Mouse (Mus musculus) thymus, postnatal 14 days (tissue): ENCODE measurements around the gene Pisd.
"Not testable (repeated sequence)": the region's sequence is repeated elsewhere in the genome, so short reads cannot be mapped to it uniquely, and the experiment has no call there.

Experiments used
- DNase-seq: peaks from one replicate; pipeline ENCODE4 v3.0.0; 2021

Pisd gene

DNA sequence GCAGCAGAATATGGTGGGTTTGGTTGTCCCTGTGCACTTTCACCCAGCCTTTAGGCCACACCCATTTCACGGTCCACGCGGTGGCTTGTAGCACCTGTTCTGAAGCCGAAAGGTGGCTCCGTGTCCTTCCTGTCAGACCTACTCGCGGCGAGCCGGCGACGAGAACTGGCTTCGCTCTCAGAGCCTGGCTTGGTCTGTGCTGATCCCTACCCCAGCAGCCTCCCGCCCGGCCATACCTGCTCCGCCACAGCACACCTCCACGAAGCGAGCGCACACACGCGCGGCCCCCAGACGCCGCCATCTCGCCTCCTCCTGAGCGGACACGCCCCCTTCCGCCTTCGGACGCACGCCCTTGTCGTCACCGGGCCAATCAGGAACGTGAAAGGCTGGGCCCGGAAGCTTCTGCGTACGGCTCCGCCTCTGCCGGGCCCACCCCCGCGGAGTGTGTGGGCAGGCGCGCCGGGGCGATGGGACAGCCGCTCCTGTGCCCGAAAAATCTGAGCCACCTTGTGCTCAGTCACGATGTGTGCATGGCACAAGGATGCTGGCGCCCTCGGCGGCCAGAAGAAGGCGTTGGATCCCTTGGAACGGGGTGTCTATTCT is at the start of gene Pisd:
Pisd (minus strand) TSS at position 334 of the 603 bp plus-strand sequence.
- peak; percentile 96 for DNase-seq

GRCm38 (mm10) chr5:32834497-32834896 is 49.1 kb upstream of the Pisd start:
- DNase-seq, result no peak

GRCm38 (mm10) chr5:32830054-32830453 is 44.6 kb upstream of the Pisd start:
- DNase-seq, result no peak

DNA sequence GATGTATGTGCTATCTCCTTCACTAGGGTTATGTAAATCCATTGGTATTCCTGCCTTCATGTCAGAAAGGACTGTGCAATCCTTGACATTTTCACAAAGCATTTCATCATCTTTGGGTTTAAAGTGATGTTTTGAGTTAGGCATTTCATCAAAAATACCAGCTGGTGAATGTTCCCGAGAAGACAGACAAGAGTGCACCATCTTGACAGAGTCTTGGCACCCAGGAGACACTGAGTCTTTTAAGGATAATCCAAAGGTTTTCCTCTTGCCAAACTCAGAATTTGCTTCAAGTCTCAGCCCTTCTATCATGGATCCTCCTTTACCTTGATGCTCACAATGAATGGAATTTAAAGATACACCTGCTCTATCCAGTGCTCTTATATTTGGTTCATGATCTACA is 43.3 kb upstream of the Pisd start:
- not testable (repeated sequence) for DNase-seq

DNA sequence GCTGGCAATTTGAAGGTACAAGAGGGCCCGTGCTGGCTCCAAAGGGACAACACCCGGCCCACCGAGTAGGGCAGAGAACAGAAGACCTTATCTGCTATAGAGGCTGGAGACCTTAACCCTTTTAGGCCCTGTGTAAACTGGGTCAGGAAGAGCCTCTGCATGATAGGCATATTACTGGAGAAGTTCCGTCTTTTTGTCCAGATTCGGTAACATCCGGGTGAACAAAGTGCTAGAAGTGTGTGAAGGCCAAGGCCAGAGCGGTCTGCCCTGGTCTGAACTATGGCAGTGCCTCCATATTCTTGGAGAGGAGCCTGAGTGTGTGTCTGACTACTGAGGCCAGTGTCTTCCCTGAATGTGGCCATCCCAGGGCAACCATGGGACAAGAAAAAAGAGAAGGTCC is 41.6 kb upstream of the Pisd start, which contains the start of gene Gm20671:
Gm20671 (minus strand) TSS at position 101 of the 400 bp plus-strand sequence.
- DNase-seq, result no peak

DNA sequence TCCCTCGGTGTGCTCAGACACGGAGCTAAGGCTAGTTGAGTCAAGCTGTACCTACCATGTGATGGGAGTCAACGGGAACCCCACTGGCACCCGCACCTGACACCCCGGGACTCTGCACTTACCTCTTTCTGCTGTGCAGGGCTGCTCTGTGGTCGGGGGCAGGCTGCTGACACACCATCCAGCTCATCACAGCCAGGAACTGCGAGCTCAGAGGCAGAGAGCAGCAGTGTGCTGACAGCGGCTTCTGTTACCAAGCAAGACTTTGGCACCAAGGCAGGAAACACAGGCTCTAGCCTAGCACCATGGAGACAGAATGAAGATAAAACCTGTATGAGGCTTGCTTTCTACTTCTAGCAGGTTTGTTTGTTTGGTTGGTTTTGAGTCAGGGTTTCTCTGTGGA is 35.0 kb upstream of the Pisd start:
- DNase-seq, result no peak

DNA sequence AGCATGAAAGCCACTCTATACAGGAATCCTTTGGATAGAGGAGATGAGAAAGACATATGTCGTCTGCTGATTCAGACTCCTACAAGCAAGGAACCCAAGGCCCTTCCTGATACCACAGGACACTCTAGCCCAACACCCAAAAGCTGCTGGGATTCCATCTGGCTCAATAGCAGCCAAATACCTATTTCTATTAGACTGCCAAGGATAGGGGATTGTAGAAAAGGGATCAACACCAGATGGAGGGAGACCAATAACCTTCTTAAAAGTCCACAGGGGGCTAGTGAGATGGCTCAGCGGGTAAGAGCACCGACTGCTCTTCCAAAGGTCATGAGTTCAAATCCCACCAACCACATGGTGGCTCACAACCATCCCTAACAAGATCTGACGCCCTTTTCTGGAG is 29.9 kb upstream of the Pisd start:
- no peak for DNase-seq

GRCm38 (mm10) chr5:32786454-32786853 is 1.0 kb upstream of the Pisd start:
- DNase-seq, result not testable (repeated sequence)

GRCm38 (mm10) chr5:32784726-32785125 is 720 bp downstream of the Pisd start:
- DNase-seq, result no peak

- DNase-seq, result no peak
These were observed 3.9 kb downstream of the Pisd start for GRCm38 (mm10) chr5:32781596-32781995.

DNA sequence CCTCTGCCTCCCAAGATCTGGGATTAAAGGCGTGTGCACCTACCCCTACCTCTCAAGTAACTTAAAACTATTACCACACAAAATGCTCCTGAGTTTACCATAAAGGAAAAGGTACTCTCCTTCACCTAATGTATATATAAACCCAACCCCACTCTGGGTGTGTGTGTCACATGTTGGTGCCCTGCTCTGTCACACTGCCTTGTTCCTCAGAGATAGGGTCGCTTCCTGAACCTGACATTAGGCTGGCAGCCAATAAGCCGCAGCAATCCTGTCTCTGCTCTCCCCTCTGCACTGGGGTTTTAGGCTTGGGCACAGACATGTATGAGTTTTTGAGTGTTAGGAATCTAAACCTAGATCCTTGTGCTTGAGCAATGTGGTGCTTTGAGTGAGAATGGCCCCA is 7.3 kb downstream of the Pisd start:
- DNase-seq, result no peak

GRCm38 (mm10) chr5:32772361-32772760 is 13.1 kb downstream of the Pisd start:
- no peak for DNase-seq

DNA sequence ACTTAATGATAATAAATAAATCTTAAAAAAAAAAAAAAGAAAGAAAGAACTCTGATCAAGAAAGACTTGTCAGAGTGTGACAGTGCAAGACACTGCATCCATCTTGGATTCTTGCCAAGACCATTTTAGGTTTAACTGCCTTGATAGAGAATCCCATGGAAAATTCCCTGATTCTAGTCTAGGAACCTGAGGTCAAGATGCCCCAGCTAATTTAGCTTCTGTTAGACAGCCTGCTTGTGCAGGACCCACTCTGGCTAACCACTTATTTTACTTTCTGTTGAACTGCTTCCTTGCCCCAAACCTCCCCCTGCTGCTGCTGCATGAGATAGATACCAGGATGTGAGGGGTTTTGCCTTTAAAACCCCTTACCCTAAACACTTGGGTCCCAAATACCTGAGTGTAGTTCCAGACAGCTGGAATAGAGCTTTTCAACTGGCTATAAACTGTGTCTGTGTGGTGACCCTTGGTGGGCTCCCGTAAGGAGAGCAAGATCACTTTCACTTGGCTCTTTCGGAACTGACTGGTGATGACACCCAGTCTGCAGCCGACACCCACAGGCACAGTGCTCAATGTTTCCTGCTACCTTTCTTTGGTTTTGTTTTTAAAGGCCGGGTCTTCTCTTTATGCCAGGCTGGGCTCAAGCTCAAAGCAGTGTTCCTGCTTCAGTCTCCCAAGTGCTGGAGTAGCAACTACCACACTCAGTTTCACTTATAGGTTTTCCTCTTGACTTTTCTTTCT is 17.6 kb downstream of the Pisd start:
- no peak for DNase-seq

DNA sequence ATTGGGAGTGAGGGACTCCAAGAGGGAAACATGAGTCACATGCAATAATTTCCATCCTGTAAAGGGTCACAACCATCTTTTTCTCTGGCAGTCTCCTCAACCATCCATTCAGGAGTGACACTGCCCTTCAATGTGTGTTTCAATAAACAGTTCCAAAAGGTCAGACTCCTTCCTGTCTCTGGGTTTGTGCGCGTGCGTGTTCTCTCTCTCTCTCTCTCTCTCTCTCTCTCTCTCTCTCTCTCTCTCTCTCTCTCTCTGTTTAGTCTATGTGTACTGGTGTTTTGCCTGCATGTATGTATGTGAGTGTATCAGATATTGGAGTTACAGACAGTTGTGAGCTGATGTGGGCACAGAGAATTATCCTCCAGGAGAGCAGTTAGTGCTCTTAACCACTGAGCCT is 18.4 kb downstream of the Pisd start:
- DNase-seq, result no peak

DNA sequence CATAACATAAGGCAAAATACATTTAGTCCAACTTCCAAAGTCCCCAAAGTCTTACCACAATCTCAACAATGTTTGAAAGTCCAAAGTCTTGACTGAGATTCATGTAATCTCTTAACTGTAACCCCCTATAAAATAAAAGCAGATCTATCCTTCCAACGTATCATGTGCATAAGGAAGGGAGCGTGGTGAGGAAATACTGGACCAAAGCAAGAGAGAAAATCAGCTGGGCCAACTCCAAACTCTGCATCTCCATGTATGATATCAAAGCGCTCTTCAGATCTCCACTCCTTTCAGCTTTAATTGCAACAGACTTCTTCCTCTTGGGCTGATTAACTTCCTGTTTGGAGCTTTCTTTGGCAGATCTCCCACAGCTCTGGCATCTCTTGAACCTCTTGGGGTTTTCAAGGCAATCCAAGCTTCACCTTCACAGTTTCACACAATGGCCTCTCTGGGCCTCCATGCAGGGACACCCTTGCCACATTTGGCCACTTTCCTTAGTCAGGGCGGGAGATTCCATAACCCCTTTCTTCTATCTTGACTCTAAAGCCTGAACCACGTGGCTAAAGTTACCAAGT is 23.8 kb downstream of the Pisd start:
- DNase-seq, result no peak

DNA sequence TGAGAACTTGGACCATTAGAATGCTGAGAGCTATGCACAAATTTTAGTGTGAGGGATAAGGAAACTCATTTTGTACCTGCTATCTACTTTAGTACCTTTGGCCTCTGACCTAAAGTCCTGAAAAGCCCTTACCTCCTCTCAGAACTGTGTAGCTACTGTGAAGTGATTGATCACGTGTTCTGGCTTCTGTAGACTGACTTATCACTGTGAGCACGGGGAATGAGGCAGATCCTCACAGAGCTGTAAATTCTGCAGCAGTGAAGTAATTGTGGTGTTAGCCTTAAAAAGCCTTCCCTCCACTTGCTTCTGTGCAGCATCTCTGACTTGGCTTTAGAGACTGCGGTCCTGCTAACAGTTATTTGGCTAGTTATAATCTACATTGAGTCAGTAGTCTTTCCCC is 24.7 kb downstream of the Pisd start:
- DNase-seq, result no peak

DNA sequence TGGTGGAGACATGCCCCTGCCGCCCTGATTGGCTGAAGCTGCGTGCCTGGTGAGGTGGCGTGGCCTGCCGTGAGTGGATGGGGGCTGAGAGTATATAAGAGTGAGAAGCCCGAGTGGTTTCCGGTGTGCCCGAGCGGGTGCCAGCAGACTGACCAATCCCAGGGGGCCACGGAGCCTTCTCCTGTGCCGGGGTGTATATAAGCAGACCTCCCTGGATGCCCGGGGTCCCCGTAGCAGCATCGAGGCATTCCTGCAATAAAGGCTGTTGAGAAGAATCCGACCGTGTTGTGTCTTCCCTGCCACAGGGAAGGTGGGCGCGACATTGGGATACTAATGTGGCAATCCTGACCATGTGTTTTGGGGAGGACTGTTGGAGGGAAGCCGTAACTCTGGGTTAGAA is 25.1 kb downstream of the Pisd start:
- DNase-seq, result not testable (repeated sequence)

DNA sequence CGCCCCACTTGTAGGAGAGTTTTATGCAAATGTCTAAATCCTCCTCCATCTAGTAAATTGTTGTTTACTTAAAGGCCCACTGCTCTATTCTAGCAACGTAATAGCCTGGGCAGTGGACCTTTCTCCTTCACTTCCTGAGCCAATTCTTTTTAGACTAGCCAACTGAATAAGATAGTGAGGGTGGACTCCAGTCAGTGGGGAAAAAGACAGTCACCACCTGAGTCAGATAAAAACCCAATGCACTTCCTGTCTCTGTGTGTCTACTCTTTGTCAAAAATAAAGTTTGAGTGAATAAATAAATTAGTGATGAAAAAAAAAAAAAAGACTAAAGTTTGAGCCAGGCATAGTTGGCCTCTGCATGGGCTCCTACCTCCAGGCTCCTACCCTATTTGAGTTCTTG is 25.8 kb downstream of the Pisd start:
- no peak for DNase-seq

- no peak for DNase-seq
These were observed 29.3 kb downstream of the Pisd start for GRCm38 (mm10) chr5:32756141-32756540.

- peak; percentile 28 for DNase-seq
These were observed 33.7 kb downstream of the Pisd start for GRCm38 (mm10) chr5:32751736-32752135.

DNA sequence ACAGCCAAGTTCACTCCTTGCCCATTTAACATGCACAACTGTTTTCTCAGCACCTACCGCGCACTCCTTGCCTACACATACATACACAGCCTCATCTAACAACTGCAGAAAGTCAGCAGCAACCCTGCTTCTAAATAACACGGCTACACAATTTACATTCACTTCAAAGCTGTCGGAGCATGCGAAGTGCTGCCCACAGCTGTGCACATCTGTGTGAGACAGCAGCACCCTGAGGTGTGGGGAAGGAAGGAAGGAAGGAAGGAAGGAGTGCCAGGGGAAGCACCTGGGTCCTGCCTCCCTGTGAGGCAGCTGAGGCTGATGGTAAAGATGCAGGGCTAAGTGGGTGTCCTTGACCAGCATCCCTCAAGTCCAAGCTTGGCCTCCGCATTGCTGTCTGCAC is 36.5 kb downstream of the Pisd start:
- DNase-seq, result peak; percentile 77

- DNase-seq, result peak; percentile 63
These were observed 37.6 kb downstream of the Pisd start for GRCm38 (mm10) chr5:32747650-32748375.
